Mouse (Mus musculus): ENCODE measurements around the gene Mllt1. TPM values are rescaled to one million over a fixed set of nuclear protein-coding genes. Genes with fewer than 3 reads are reported as not detected.

Mllt1 gene
- total and polyA plus RNA-seq, 3 experiments: 17.1 to 40.4 (median 20.3) TPM

DNA sequence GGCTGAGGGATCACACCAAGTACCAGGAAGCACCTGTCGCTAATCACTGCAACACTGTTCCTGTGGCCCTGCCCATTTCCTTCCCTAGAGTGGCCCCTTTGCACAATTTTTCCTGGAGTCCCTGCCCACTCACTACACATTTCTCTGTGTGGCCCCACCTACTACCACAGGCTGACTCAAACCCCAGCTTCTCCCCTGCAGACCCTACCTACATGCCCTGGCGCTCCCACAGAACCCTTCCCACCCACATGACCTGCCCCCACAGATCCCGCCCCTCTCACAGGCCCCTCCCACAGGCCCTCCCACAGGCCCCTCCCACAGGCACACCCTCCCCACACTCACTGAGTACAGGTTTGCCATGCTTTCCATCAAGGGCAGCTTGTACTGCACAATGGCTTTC lies 74.0 kb downstream of the Mllt1 start:
- dilution Hi-C loops (cut with MboI; ENCODE audit: extremely low pct_ligation_motif_present, extremely low pct_unique_long_range_greater_than_20kb, low sequenced_read_pairs): no loop called here
- no peak for TF ChIP-seq ZMIZ1 (IDR thresholded peaks at IDR 0.05; ENCODE audit: low read depth, low read length)
- no peak for TF ChIP-seq ZC3H11A (IDR thresholded peaks at IDR 0.05; ENCODE audit: low read depth, low read length)
- no peak for TF ChIP-seq USF1 (IDR thresholded peaks at IDR 0.05; ENCODE audit: low read depth, low read length)
- TF ChIP-seq ETS1 (conservative IDR thresholded peaks at IDR 0.05; ENCODE audit: low read depth, low read length): no peak
- TF ChIP-seq GABPA (IDR thresholded peaks at IDR 0.05; ENCODE audit: insufficient replicate concordance, low read depth, low read length): no peak
- TF ChIP-seq MXI1 (IDR thresholded peaks at IDR 0.05; ENCODE audit: low read depth, low read length): no peak
- TF ChIP-seq SMC3 (IDR thresholded peaks at IDR 0.05; ENCODE audit: low read depth, low read length): no peak
- no peak for TF ChIP-seq BHLHE40 (IDR thresholded peaks at IDR 0.05; ENCODE audit: low read depth, low read length)
- no peak for TF ChIP-seq MAFK (IDR thresholded peaks at IDR 0.05; ENCODE audit: insufficient replicate concordance, low read length)
- no peak for TF ChIP-seq POLR2A (IDR thresholded peaks at IDR 0.05; ENCODE audit: low read depth, low read length)
- TF ChIP-seq CHD2 (IDR thresholded peaks at IDR 0.05; ENCODE audit: low read length): no peak
- no peak for TF ChIP-seq NELFE (IDR thresholded peaks at IDR 0.05; ENCODE audit: low read depth, low read length)
- no peak for TF ChIP-seq MYC (IDR thresholded peaks at IDR 0.05; ENCODE audit: low read depth, low read length)
- in situ Hi-C loops (cut with MboI; ENCODE audit: low pct_ligation_motif_present, low pct_unique_long_range_greater_than_20kb, low sequenced_read_pairs): no loop called here
- no peak overlapping the region for H3K4me3 ChIP-seq (replicated peaks in 1 of 3; ENCODE audit: low read depth in 2 of 3, low read length in 2 of 3, poor library complexity in 1 of 3)
- H3K27me3 ChIP-seq (replicated peaks): peaks cover 9% of the 10 kb centered on the region
- H3K4me2 ChIP-seq (ENCODE audit: insufficient read depth, low read depth, poor library complexity, severe bottlenecking): no peak overlapping the region
- peak; percentile 39 for DNase-seq (ENCODE audit: extremely low read depth)
- no peaks in the 10 kb centered on the region for H3K36me3 ChIP-seq (replicated peaks in 1 of 2; ENCODE audit: control insufficient read depth in 1 of 2, insufficient read depth in 1 of 2, low read length in 1 of 2)
- no peak overlapping the region for H3K27ac ChIP-seq (ENCODE audit: insufficient read depth, low read depth)
- H3K9me3 ChIP-seq (replicated peaks; ENCODE audit: low read length): peaks cover 3% of the 10 kb centered on the region
- H3K79me2 ChIP-seq (replicated peaks; ENCODE audit: control insufficient read depth, extremely low read depth, insufficient read depth, poor library complexity, severe bottlenecking): no peaks in the 10 kb centered on the region
- no peak overlapping the region for H3K9ac ChIP-seq (ENCODE audit: insufficient read depth, low read depth)
- peaks cover 2 to 8% of the 10 kb centered on the region in 2 experiments; a peak in 1 of 4 replicates for H3K4me1 ChIP-seq (ENCODE audit: control insufficient read depth in 1 of 2, insufficient read depth in 2 of 2)

DNA sequence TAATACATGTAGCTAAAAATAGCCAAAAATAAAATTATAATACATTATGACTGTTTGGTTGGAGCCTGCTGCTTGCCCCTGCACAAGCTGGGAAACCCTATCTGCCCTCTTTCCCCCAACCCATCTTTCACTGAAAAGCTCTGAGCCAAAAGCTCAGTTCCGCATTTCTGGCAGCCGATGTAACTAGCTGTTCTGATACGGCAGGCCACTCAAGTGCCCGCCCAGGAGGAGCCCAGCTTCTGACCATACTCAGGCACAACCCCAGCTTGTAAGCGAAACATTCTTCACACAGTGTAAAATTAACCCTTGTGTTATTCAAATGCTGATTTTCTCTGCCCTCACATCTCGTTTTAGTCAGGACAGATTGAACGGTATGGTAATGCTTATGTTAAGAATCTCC lies 76.3 kb downstream of the Mllt1 start:
- Histone ChIP-seq H3K9me3 (replicated peaks; ENCODE audit: low read length) (no peaks in the 10 kb centered on the region), H3K4me2 (ENCODE audit: insufficient read depth, low read depth, poor library complexity, severe bottlenecking) (no peak overlapping the region), H3K27me3 (replicated peaks) (peaks cover 16% of the 10 kb centered on the region), H3K4me3 (replicated peaks in 1 of 3; ENCODE audit: low read depth in 2 of 3, low read length in 2 of 3, poor library complexity in 1 of 3) (no peak overlapping the region), H3K4me1 (ENCODE audit: control insufficient read depth in 1 of 2, insufficient read depth in 2 of 2) (peaks cover 2 to 8% of the 10 kb centered on the region in 2 experiments; a peak in 1 of 4 replicates), H3K36me3 (replicated peaks in 1 of 2; ENCODE audit: control insufficient read depth in 1 of 2, insufficient read depth in 1 of 2, low read length in 1 of 2) (no peaks in the 10 kb centered on the region), H3K9ac (ENCODE audit: insufficient read depth, low read depth) (no peak overlapping the region), H3K27ac (ENCODE audit: insufficient read depth, low read depth) (no peak overlapping the region), H3K79me2 (replicated peaks; ENCODE audit: control insufficient read depth, extremely low read depth, insufficient read depth, poor library complexity, severe bottlenecking) (no peaks in the 10 kb centered on the region)
- in situ Hi-C loops (cut with MboI; ENCODE audit: low pct_ligation_motif_present, low pct_unique_long_range_greater_than_20kb, low sequenced_read_pairs): no loop called here
- TF ChIP-seq MEF2A (IDR thresholded peaks at IDR 0.05; ENCODE audit: borderline replicate concordance, low read depth, low read length) (no peak), RCOR1 (conservative IDR thresholded peaks at IDR 0.05; ENCODE audit: low read depth, low read length) (no peak), PAX5 (IDR thresholded peaks at IDR 0.05; ENCODE audit: low read length) (no peak), SMC3 (IDR thresholded peaks at IDR 0.05; ENCODE audit: low read depth, low read length) (no peak), ELF1 (IDR thresholded peaks at IDR 0.05; ENCODE audit: low read depth, low read length) (peak; percentile 38; the same call in 1 of the 2 replicates), POLR2AphosphoS2 (IDR thresholded peaks at IDR 0.05; ENCODE audit: low read depth, low read length) (no peak), ZKSCAN1 (IDR thresholded peaks at IDR 0.05; ENCODE audit: borderline replicate concordance, low read depth, low read length) (no peak), MXI1 (IDR thresholded peaks at IDR 0.05; ENCODE audit: low read depth, low read length) (no peak), POLR2A (IDR thresholded peaks at IDR 0.05; ENCODE audit: low read depth, low read length) (no peak), JUN (IDR thresholded peaks at IDR 0.05; ENCODE audit: insufficient read depth, low read depth, low read length) (no peak), IRF4 (IDR thresholded peaks at IDR 0.05; ENCODE audit: low read depth, low read length) (0 out of 2 replicates have a peak, but pooled peaks have one; percentile 26), USF2 (conservative IDR thresholded peaks at IDR 0.05; ENCODE audit: low read depth, low read length) (no peak), TBP (conservative IDR thresholded peaks at IDR 0.05; ENCODE audit: low read depth, low read length) (no peak), E2F4 (IDR thresholded peaks at IDR 0.05; ENCODE audit: insufficient replicate concordance, low read depth, low read length) (no peak)
- DNase-seq (ENCODE audit: extremely low read depth): peak; percentile 8
- dilution Hi-C loops (cut with MboI; ENCODE audit: extremely low pct_ligation_motif_present, extremely low pct_unique_long_range_greater_than_20kb, low sequenced_read_pairs): no loop called here
